Mouse (Mus musculus): ENCODE measurements around the gene BC016579. TPM values are rescaled to one million over a fixed set of nuclear protein-coding genes. Genes with fewer than 3 reads are reported as not detected.

BC016579 gene
- polyA plus RNA-seq, 1 experiment from 2014 or later = 3.2 TPM

GRCm38 (mm10) chr16:45609300-45609699 is 44.6 kb downstream of the BC016579 start:
- H3K36me3 ChIP-seq = no peaks in the 10 kb centered on the region
- no peaks in the 10 kb centered on the region for H3K9me3 ChIP-seq
- H3K4me2 ChIP-seq = no peak overlapping the region
- H3K9ac ChIP-seq = no peak overlapping the region
- no peaks in the 10 kb centered on the region for H3K27me3 ChIP-seq (replicated peaks)
- H3K27ac ChIP-seq = no peak overlapping the region
- ATAC-seq (ENCODE audit: insufficient read depth, low FRiP score, low read depth) = no peak
- H3K4me3 ChIP-seq (replicated peaks) = no peak overlapping the region
- WGBS = 51% methylated on average over 3 of the region's 3 CpGs
- no peaks in the 10 kb centered on the region for H3K4me1 ChIP-seq

GRCm38 (mm10) chr16:45608481-45608954 is 45.4 kb downstream of the BC016579 start:
- H3K27ac ChIP-seq = peak overlapping the region; percentile 21; the same call in 1 of the 2 replicates
- H3K27me3 ChIP-seq (replicated peaks) = no peaks in the 10 kb centered on the region
- no peaks in the 10 kb centered on the region for H3K9me3 ChIP-seq
- H3K4me1 ChIP-seq = no peaks in the 10 kb centered on the region
- peak; percentile 73 for ATAC-seq (ENCODE audit: insufficient read depth, low FRiP score, low read depth)
- H3K4me3 ChIP-seq (replicated peaks) = no peak overlapping the region
- WGBS = 13% methylated on average over 4 of the region's 4 CpGs
- H3K9ac ChIP-seq = no peak overlapping the region
- no peaks in the 10 kb centered on the region for H3K36me3 ChIP-seq
- no peak overlapping the region for H3K4me2 ChIP-seq

GRCm38 (mm10) chr16:45595494-45595893 is 58.4 kb downstream of the BC016579 start:
- Histone ChIP-seq H3K27me3 (replicated peaks) (no peaks in the 10 kb centered on the region), H3K36me3 (no peaks in the 10 kb centered on the region), H3K4me3 (replicated peaks) (no peak overlapping the region), H3K9ac (no peak overlapping the region), H3K4me1 (no peaks in the 10 kb centered on the region), H3K9me3 (no peaks in the 10 kb centered on the region), H3K27ac (no peak overlapping the region), H3K4me2 (no peak overlapping the region)
- no peak for ATAC-seq (ENCODE audit: insufficient read depth, low FRiP score, low read depth)

GRCm38 (mm10) chr16:45593656-45594055 is 60.2 kb downstream of the BC016579 start:
- H3K4me2 ChIP-seq = no peak overlapping the region
- H3K4me1 ChIP-seq = no peaks in the 10 kb centered on the region
- no peak overlapping the region for H3K4me3 ChIP-seq (replicated peaks)
- H3K36me3 ChIP-seq = no peaks in the 10 kb centered on the region
- H3K9me3 ChIP-seq = no peaks in the 10 kb centered on the region
- no peak overlapping the region for H3K9ac ChIP-seq
- H3K27me3 ChIP-seq (replicated peaks) = no peaks in the 10 kb centered on the region
- H3K27ac ChIP-seq = no peak overlapping the region
- 76% methylated on average over 1 of the region's 1 CpGs for WGBS
- ATAC-seq (ENCODE audit: insufficient read depth, low FRiP score, low read depth) = no peak

- Histone ChIP-seq H3K9me3 (no peaks in the 10 kb centered on the region), H3K4me3 (replicated peaks) (no peak overlapping the region), H3K36me3 (no peaks in the 10 kb centered on the region), H3K27ac (no peak overlapping the region), H3K9ac (no peak overlapping the region), H3K4me1 (no peaks in the 10 kb centered on the region), H3K4me2 (no peak overlapping the region), H3K27me3 (replicated peaks) (no peaks in the 10 kb centered on the region)
- WGBS = 25% methylated on average over 2 of the region's 2 CpGs
- no peak for ATAC-seq (ENCODE audit: insufficient read depth, low FRiP score, low read depth)
These were observed 71.4 kb downstream of the BC016579 start for GRCm38 (mm10) chr16:45582512-45582911.

- Histone ChIP-seq H3K4me3 (replicated peaks) (no peak overlapping the region), H3K36me3 (no peaks in the 10 kb centered on the region), H3K9me3 (no peaks in the 10 kb centered on the region), H3K9ac (no peak overlapping the region), H3K4me2 (no peak overlapping the region), H3K4me1 (no peaks in the 10 kb centered on the region), H3K27me3 (replicated peaks) (no peaks in the 10 kb centered on the region), H3K27ac (no peak overlapping the region)
- ATAC-seq (ENCODE audit: insufficient read depth, low FRiP score, low read depth) = no peak
- 53% methylated on average over 12 of the region's 12 CpGs for WGBS
These were observed 74.0 kb downstream of the BC016579 start for GRCm38 (mm10) chr16:45579883-45580282.

Other genes starting within 250 kb of the BC016579 start
- gene Cd200, start 245.0 kb downstream of the BC016579 start, polyA plus RNA-seq (2015; fragmentation: Nextera tagmentation; extraction: Ambion mirVana) = 37.3 and 38.1 TPM in 2 replicates
- 0.82 and 1.6 TPM in 2 replicates for gene Gm609, start 161.1 kb downstream of the BC016579 start, polyA plus RNA-seq (2015; fragmentation: Nextera tagmentation; extraction: Ambion mirVana)
- gene Gm17783, start 122.0 kb downstream of the BC016579 start, polyA plus RNA-seq (2015; fragmentation: Nextera tagmentation; extraction: Ambion mirVana) = 1.4 and 2.7 TPM in 2 replicates
- gene Slc9c1, start 118.8 kb downstream of the BC016579 start, polyA plus RNA-seq (2015; fragmentation: Nextera tagmentation; extraction: Ambion mirVana) = not detected in 2 replicates
- gene Gcsam, start 43.7 kb downstream of the BC016579 start, polyA plus RNA-seq (2015; fragmentation: Nextera tagmentation; extraction: Ambion mirVana) = 0.21 and 0.63 TPM in 2 replicates
- gene Tmprss7, start 39.6 kb upstream of the BC016579 start, polyA plus RNA-seq (2015; fragmentation: Nextera tagmentation; extraction: Ambion mirVana) = 0.32 TPM in 1 of 2 replicates, not detected in the other
- gene Tagln3, start 70.5 kb upstream of the BC016579 start, polyA plus RNA-seq (2015; fragmentation: Nextera tagmentation; extraction: Ambion mirVana) = 24.4 and 27.1 TPM in 2 replicates
- 29.3 and 31.9 TPM in 2 replicates for gene Abhd10, start 88.9 kb upstream of the BC016579 start, polyA plus RNA-seq (2015; fragmentation: Nextera tagmentation; extraction: Ambion mirVana)

Measured in stomach, embryonic 15.5 days (tissue).